Mouse (Mus musculus): ENCODE measurements around the gene Clybl.

- TF ChIP-seq CTCF (IDR thresholded peaks at IDR 0.05; ENCODE audit: control insufficient read depth, insufficient read depth, low read length) = no peak
- TF ChIP-seq POLR2A (IDR thresholded peaks at IDR 0.05; ENCODE audit: borderline replicate concordance, control insufficient read depth, low read depth, low read length) = no peak
Observed at GRCm38 (mm10) chr14:122280309-122281071, 99.0 kb downstream of the Clybl start.
